Mouse (Mus musculus) neural tube, embryonic 14.5 days (tissue): Measurements from ENCODE around the gene Cep78. TPM values are rescaled to one million over a fixed set of nuclear protein-coding genes. Genes with fewer than 3 reads are reported as not detected.
A peak's percentile ranks its signal among the peaks of the same experiment; 100 is the strongest.
"Not testable (repeated sequence)": the region's sequence is repeated elsewhere in the genome, so short reads cannot be mapped to it uniquely, and the experiment has no call there.

Experiments
- ATAC-seq: fragments of 200-750 bp; cut with Nextera tagmentation; 2 replicates; pipeline ENCODE4 v1.8.0; 2017; ENCODE audit warnings: low read depth, mild to moderate bottlenecking, moderate TSS enrichment, moderate library complexity
- H3K27ac ChIP-seq: fragments of 300-500 bp; sonication (generic); 2 replicates; pipeline ENCODE4 v1.5.1; 2014; ENCODE audit warnings: low read depth, mild to moderate bottlenecking, control low read depth, low read length, moderate library complexity, mixed read lengths
- H3K27me3 ChIP-seq: fragments of 300-500 bp; sonication (generic); 2 replicates; pipeline ENCODE4 v1.6.1; 2014; ENCODE audit warnings: low read length; ENCODE audit not compliant: control insufficient read depth, insufficient read depth
- H3K36me3 ChIP-seq: fragments of 300-500 bp; sonication (generic); 2 replicates; pipeline ENCODE4 v1.6.1; 2014; ENCODE audit warnings: low read length, mixed read lengths; ENCODE audit not compliant: control insufficient read depth, insufficient read depth
- H3K4me1 ChIP-seq: fragments of 300-500 bp; sonication (generic); 2 replicates; pipeline ENCODE4 v1.6.1; 2014; ENCODE audit warnings: low read length; ENCODE audit not compliant: control insufficient read depth, insufficient read depth
- H3K4me2 ChIP-seq: fragments of 300-500 bp; sonication (generic); 2 replicates; pipeline ENCODE4 v1.6.1; 2014; ENCODE audit warnings: mild to moderate bottlenecking, low read depth, low read length, control low read depth
- H3K4me3 ChIP-seq: fragments of 300-500 bp; sonication (generic); 2 replicates; pipeline ENCODE4 v1.5.1; 2014; ENCODE audit warnings: low read depth, low read length, control low read depth, mixed read lengths
- H3K9ac ChIP-seq: fragments of 300-500 bp; sonication (generic); replicated peaks from 2 replicates; pipeline ENCODE4 v1.6.1; 2014; ENCODE audit warnings: low read depth, mild to moderate bottlenecking, control low read depth, low read length, mixed read lengths
- H3K9me3 ChIP-seq: fragments of 300-500 bp; sonication (generic); 2 replicates; pipeline ENCODE4 v1.6.1; 2016; ENCODE audit warnings: low read length; ENCODE audit not compliant: control insufficient read depth
- WGBS: fragments of 180-500 bp; shearing (Covaris S2); extraction: QIAGEN DNeasy Blood & Tissue Kit; methylation state at CpG from one replicate; pipeline ENCODE4 v1.1.7; 2014; 5-methylcytosine and 5-hydroxymethylcytosine counted together
- polyA plus RNA-seq: library from polyadenylated mRNA; unstranded; fragments of >200 nt; fragmentation: Nextera tagmentation; extraction: Ambion mirVana; gene quantifications from 2 replicates; pipeline ENCODE4 v1.2.1, GENCODE M21; 2014

The Cep78 gene
- 30.4 and 34.6 TPM in 2 replicates for polyA plus RNA-seq

GRCm38 (mm10) chr19:15984449-15985171, at the start of gene Cep78:
Gene Cep78 (minus strand): TSS chr19:15984989.
- WGBS, result under 1% methylated on average over 74 of the region's 88 CpGs
- peak; percentile 91 for ATAC-seq

DNA sequence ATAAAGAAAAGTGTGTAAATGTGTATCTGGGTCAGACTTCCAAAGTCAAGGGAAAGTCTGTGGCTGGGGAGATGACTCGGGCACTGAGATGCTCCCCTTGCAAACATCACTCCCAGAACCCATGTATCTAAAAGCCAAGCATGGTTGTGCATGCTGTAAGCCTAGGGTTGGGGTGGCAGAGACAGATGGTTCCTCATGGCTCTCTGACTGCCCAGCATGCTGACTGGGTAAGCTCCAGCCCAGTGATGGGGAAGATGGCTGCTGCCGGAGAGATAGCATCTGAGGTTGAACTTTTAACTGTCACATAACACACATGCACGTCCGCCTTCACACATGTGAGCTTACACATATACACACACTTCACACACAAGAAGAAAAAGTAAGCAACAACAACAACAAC, 46.5 kb upstream of the Cep78 start:
- no peaks in the 10 kb centered on the region for H3K27me3 ChIP-seq
- no peaks in the 10 kb centered on the region for H3K36me3 ChIP-seq
- no peak overlapping the region for H3K27ac ChIP-seq
- no peak for ATAC-seq
- H3K4me1 ChIP-seq, result no peaks in the 10 kb centered on the region
- H3K9me3 ChIP-seq, result no peaks in the 10 kb centered on the region
- H3K9ac ChIP-seq, result no peak overlapping the region
- H3K4me3 ChIP-seq, result no peak overlapping the region
- 96% methylated on average over 4 of the region's 4 CpGs for WGBS
- H3K4me2 ChIP-seq, result no peak overlapping the region

More at GRCm38 (mm10) chr19:15984449-15985171, at the start of gene Cep78:
- no peaks in the 10 kb centered on the region; the same call in 1 of the 2 replicates for H3K36me3 ChIP-seq
- peak within 1 kb of the TSS; percentile 71 for H3K4me2 ChIP-seq
- H3K4me1 ChIP-seq, result peaks cover 20% of the 10 kb centered on the region
- H3K9ac ChIP-seq, result peak within 1 kb of the TSS; percentile 89
- no peaks in the 10 kb centered on the region for H3K9me3 ChIP-seq
- peak within 1 kb of the TSS; percentile 89 for H3K4me3 ChIP-seq
- H3K27me3 ChIP-seq, result no peaks in the 10 kb centered on the region
- H3K27ac ChIP-seq, result peak within 1 kb of the TSS; percentile 93

DNA sequence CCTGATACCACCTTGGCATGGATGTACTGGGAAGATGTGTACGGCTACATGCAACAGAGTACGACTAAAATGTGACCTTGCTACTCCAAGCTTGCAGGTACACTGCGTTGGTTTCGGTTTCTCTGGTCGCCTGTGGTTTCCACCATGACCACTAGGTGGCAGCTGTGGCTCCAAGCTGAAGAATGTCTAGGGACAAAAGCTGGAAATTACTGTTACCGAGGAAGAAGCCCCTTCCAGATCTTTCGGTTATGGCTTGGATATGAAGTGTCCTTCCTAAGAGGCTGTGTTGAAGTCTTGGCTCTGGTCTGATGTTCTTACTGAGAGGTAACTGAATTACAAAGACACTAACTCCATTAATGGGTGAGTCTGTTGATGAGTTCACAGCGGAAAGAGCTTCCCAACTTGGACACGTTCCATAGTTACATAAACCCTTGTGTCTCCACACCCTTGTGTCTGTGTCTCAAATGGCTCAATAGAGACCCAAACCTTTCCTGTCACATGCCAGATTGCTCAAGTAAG, 44.5 kb upstream of the Cep78 start:
- not testable (repeated sequence) for H3K36me3 ChIP-seq, H3K4me1 ChIP-seq, H3K9ac ChIP-seq, H3K27ac ChIP-seq, H3K4me3 ChIP-seq, H3K27me3 ChIP-seq, H3K9me3 ChIP-seq
- peak; percentile 74 for ATAC-seq
- peak overlapping the region; percentile 32; the same call in 1 of the 2 replicates for H3K4me2 ChIP-seq
- 27% methylated on average over 7 of the region's 9 CpGs for WGBS

- H3K4me2 ChIP-seq, result peak overlapping the region; percentile 32; the same call in 1 of the 2 replicates
- H3K4me3 ChIP-seq, result no peak overlapping the region
- H3K9ac ChIP-seq, result no peak overlapping the region
- no peak overlapping the region for H3K27ac ChIP-seq
- H3K27me3 ChIP-seq, result no peaks in the 10 kb centered on the region
- ATAC-seq, result no peak
- no peaks in the 10 kb centered on the region for H3K4me1 ChIP-seq
- no peaks in the 10 kb centered on the region for H3K36me3 ChIP-seq
- H3K9me3 ChIP-seq, result no peaks in the 10 kb centered on the region
- WGBS, result 52% methylated on average over 5 of the region's 5 CpGs
Observed at GRCm38 (mm10) chr19:16028746-16029252, 44.0 kb upstream of the Cep78 start.

DNA sequence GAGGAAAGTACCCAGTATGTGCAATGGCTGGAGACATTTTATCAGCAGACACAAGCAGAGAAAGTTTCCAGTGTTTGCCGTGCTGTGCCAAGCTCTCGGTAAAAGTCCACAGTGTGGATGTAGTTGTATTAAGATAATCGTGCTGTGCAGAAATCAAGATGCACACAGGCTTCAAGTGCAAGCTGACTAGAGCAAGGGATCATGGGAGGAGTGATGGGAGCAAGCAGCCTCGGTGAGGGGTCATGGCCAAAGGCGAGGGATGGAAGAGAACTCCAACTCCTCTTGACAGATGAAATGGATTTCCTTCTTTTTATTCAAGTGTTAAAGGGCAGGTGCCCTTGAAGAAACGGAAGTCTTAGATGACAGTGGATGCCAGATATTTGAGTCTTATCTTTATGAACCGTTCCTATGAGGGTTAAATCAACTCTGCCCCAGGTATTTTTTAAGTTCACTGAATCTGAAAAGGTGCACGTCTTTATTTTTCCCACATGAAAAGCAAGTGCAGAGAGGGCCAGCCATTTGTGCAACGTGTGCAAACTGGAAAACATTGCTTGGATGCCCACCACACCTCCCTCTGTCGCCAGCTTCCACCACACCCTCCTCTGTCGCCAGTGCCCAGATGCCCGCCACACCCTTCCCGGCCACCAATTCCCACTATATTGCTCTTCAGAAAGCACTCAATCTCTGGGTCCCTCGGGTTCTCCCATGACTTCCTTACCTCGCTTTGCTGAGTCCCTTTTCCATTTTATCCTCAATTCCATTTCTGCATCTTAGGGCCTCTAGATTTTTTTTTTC, 43.3 kb upstream of the Cep78 start:
- Histone ChIP-seq H3K27me3 (no peaks in the 10 kb centered on the region), H3K9ac (no peak overlapping the region), H3K27ac (no peak overlapping the region), H3K4me2 (no peak overlapping the region), H3K36me3 (no peaks in the 10 kb centered on the region), H3K9me3 (no peaks in the 10 kb centered on the region), H3K4me3 (no peak overlapping the region), H3K4me1 (no peaks in the 10 kb centered on the region)
- ATAC-seq, result no peak
- 83% methylated on average over 15 of the region's 15 CpGs for WGBS

DNA sequence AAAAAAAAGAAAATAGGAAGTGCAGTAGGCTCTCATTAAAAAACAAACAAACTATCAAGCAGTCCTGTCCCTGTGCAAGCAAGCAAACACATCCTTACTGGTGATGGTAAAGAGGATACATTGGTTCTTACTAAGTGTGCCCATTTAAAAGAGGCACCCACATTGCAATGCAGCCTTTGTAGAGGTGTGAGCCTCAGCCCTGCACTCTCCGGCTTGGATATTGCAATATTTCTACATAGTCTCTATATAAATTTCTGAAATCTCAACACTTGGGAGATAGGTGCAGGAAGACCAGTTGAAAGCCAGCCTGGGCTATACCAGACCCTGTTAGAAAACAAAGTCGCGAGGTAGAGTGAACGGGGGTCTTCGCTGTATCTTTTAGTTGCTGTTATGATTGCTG, 41.5 kb upstream of the Cep78 start:
- no peak for ATAC-seq
- Histone ChIP-seq H3K4me1 (no peaks in the 10 kb centered on the region), H3K9me3 (no peaks in the 10 kb centered on the region), H3K36me3 (no peaks in the 10 kb centered on the region), H3K9ac (no peak overlapping the region), H3K4me3 (no peak overlapping the region), H3K27me3 (no peaks in the 10 kb centered on the region), H3K4me2 (no peak overlapping the region), H3K27ac (no peak overlapping the region)
- WGBS, result 98% methylated on average over 5 of the region's 5 CpGs

- Histone ChIP-seq H3K9ac (no peak overlapping the region), H3K27me3 (no peaks in the 10 kb centered on the region), H3K4me2 (no peak overlapping the region), H3K36me3 (no peaks in the 10 kb centered on the region), H3K27ac (no peak overlapping the region), H3K4me3 (no peak overlapping the region), H3K4me1 (no peaks in the 10 kb centered on the region), H3K9me3 (no peaks in the 10 kb centered on the region)
- ATAC-seq, result no peak
- WGBS, result 65% methylated on average over 10 of the region's 10 CpGs
Observed at GRCm38 (mm10) chr19:16022178-16022577, 37.4 kb upstream of the Cep78 start.

GRCm38 (mm10) chr19:16016171-16016570, 31.4 kb upstream of the Cep78 start:
- H3K27me3 ChIP-seq, result no peaks in the 10 kb centered on the region
- no peak overlapping the region for H3K4me2 ChIP-seq
- H3K9me3 ChIP-seq, result no peaks in the 10 kb centered on the region
- H3K36me3 ChIP-seq, result no peaks in the 10 kb centered on the region
- no peaks in the 10 kb centered on the region for H3K4me1 ChIP-seq
- H3K4me3 ChIP-seq, result no peak overlapping the region
- H3K27ac ChIP-seq, result no peak overlapping the region
- ATAC-seq, result no peak
- H3K9ac ChIP-seq, result no peak overlapping the region
- 47% methylated on average over 1 of the region's 1 CpGs for WGBS
